Mouse (Mus musculus) liver, adult (tissue): ENCODE results near the gene Mrpl38.

Experiments
- GATA4 ChIP-seq: IDR thresholded peaks from 2 replicates; pipeline ENCODE4 v1.6.1; 2014; ENCODE audit warnings: mild to moderate bottlenecking, low read length; ENCODE audit not compliant: insufficient replicate concordance

Mrpl38 gene

GRCm38 (mm10) chr11:116088741-116089394 lies 49.8 kb downstream of the Mrpl38 start:
- TF ChIP-seq GATA4 = peak; percentile 4; the same call in 1 of the 2 replicates

DNA sequence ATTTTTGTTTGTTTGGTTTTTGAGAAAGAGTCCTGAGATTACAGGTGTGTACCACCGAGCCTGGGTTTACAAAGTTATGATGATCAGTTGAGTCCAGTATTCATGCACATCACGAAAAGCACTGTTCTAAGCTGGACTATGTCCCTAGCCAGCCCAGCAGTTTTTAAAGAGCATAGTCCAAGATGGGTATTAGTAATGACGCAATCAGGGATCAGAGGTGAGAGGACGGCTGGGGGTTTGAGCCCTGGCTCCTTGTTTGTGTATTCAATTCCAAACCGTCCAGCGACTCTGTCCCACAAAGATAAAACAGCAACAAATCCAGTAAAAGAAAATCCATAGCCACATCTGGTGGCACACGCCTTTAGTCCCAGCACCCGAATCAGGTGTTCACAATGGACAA lies 50.5 kb downstream of the Mrpl38 start:
- peak; percentile 34; the same call in 1 of the 2 replicates for TF ChIP-seq GATA4

GRCm38 (mm10) chr11:116087194-116088130 lies 51.2 kb downstream of the Mrpl38 start:
- no peak for TF ChIP-seq GATA4

- no peak for TF ChIP-seq GATA4
Measured at GRCm38 (mm10) chr11:116086258-116087193, 52.1 kb downstream of the Mrpl38 start, which contains the start of gene Wbp2. Wbp2 (minus strand) TSS chr11:116086995.

- TF ChIP-seq GATA4 = no peak
Measured at GRCm38 (mm10) chr11:116084166-116084565, 54.5 kb downstream of the Mrpl38 start.

DNA sequence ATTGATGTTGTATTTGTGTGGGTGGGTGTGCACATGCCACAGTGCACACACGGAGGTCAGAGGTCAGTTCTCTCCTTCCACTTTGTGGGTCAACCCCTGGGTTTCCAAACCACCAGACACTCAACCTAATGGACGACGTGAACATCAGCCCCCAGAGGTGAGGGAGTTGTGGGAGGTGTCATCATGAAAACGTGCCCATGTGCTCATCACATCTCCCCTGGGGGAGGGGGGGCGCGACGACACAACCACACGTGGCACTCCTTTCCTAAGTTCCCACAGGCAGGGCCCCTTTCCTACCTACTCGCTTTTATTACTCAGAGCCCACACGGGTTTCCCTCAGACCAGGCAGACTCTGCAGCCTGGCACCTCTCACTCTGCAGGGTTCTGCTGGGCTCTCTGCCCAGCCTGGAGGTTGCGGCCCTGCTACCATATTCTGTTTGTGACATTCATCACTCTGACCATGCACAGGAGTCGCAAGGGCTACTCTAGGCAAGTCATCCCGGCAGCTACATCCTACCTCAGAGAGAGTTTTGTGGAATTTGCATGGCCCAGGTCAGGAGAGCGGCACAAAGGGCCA lies 55.5 kb downstream of the Mrpl38 start:
- no peak for TF ChIP-seq GATA4
